Mouse (Mus musculus) neural tube, embryonic 11.5 days (tissue): ENCODE measurements around the gene Map2k4. TPM values are rescaled to one million over a fixed set of nuclear protein-coding genes. Genes with fewer than 3 reads are reported as not detected.
A peak's percentile ranks its signal among the peaks of the same experiment; 100 is the strongest.

Experiments used
- ATAC-seq: fragments of 200-750 bp; cut with Nextera tagmentation; 2 replicates; pipeline ENCODE4 v1.8.0; 2017; ENCODE audit warnings: moderate number of reproducible peaks, mild to moderate bottlenecking, moderate TSS enrichment, moderate library complexity; ENCODE audit not compliant: insufficient read depth, low FRiP score, low TSS enrichment
- DNase-seq: peaks from one replicate; pipeline ENCODE4 v3.0.0-alpha.2; 2015; ENCODE audit warnings: low spot score
- H3K27ac ChIP-seq: fragments of 300-500 bp; sonication (generic); 2 replicates; pipeline ENCODE4 v1.5.1; 2014; ENCODE audit warnings: low read depth, mild to moderate bottlenecking, low read length
- H3K27me3 ChIP-seq: fragments of 300-500 bp; sonication (generic); 2 replicates; pipeline ENCODE4 v1.6.1; 2014; ENCODE audit warnings: mild to moderate bottlenecking, low read length, mixed read lengths; ENCODE audit not compliant: control insufficient read depth, insufficient read depth
- H3K36me3 ChIP-seq: fragments of 300-500 bp; sonication (generic); 2 replicates; pipeline ENCODE4 v1.6.1; 2014; ENCODE audit warnings: mild to moderate bottlenecking, low read length, moderate library complexity, mixed read lengths; ENCODE audit not compliant: control insufficient read depth, insufficient read depth
- H3K4me1 ChIP-seq: fragments of 300-500 bp; sonication (generic); 2 replicates; pipeline ENCODE4 v1.6.1; 2014; ENCODE audit warnings: low read length, mixed read lengths; ENCODE audit not compliant: control insufficient read depth, insufficient read depth
- H3K4me2 ChIP-seq: fragments of 300-500 bp; sonication (generic); 2 replicates; pipeline ENCODE4 v1.6.1; 2014; ENCODE audit warnings: low read depth, mild to moderate bottlenecking, moderate library complexity
- H3K4me3 ChIP-seq: fragments of 300-500 bp; sonication (generic); 2 replicates; pipeline ENCODE4 v1.5.1; 2014; ENCODE audit warnings: low read depth, low read length
- H3K9ac ChIP-seq: fragments of 300-500 bp; sonication (generic); 2 replicates; pipeline ENCODE4 v1.6.1; 2014; ENCODE audit warnings: mild to moderate bottlenecking, low read length
- H3K9me3 ChIP-seq: fragments of 300-500 bp; sonication (generic); 2 replicates; pipeline ENCODE4 v1.6.1; 2016; ENCODE audit warnings: low read length; ENCODE audit not compliant: control insufficient read depth
- WGBS: fragments of 180-500 bp; shearing (Covaris S2); extraction: QIAGEN DNeasy Blood & Tissue Kit; methylation state at CpG from one replicate; pipeline ENCODE4 v1.1.7; 2014; 5-methylcytosine and 5-hydroxymethylcytosine counted together
- polyA plus RNA-seq: library from polyadenylated mRNA; unstranded; fragments of >200 nt; fragmentation: Nextera tagmentation; extraction: Ambion mirVana; gene quantifications from 2 replicates; pipeline ENCODE4 v1.2.1, GENCODE M21; 2014

Map2k4 gene
- polyA plus RNA-seq, 1 experiment from 2014 or later: 90.7 TPM

GRCm38 (mm10) chr11:65806909-65807504 lies 18.9 kb upstream of the Map2k4 start, which contains the start of gene Zkscan6:
Gene Zkscan6, plus strand, starts transcription at chr11:65807175.
- ATAC-seq (peak; percentile 97), DNase-seq (peak; percentile 93)
- 0 out of 2 replicates have a peak, but pooled peaks cover 4% of the 10 kb centered on the region for H3K4me1 ChIP-seq
- H3K27me3 ChIP-seq: no peaks in the 10 kb centered on the region
- H3K36me3 ChIP-seq: no peaks in the 10 kb centered on the region
- peak within 1 kb of the TSS; percentile 85 for H3K27ac ChIP-seq
- peak within 1 kb of the TSS; percentile 78 for H3K9ac ChIP-seq
- H3K9me3 ChIP-seq: no peaks in the 10 kb centered on the region
- WGBS: under 1% methylated on average over 58 of the region's 58 CpGs
- H3K4me2 ChIP-seq: peak within 1 kb of the TSS; percentile 90
- peak within 1 kb of the TSS; percentile 86 for H3K4me3 ChIP-seq

- Histone ChIP-seq H3K9ac (peak overlapping the region; percentile 56), H3K27me3 (no peaks in the 10 kb centered on the region), H3K27ac (no peak overlapping the region), H3K9me3 (no peaks in the 10 kb centered on the region), H3K4me1 (0 out of 2 replicates have a peak, but pooled peaks cover 4% of the 10 kb centered on the region), H3K4me2 (peak overlapping the region; percentile 90), H3K4me3 (peak overlapping the region; percentile 86), H3K36me3 (no peaks in the 10 kb centered on the region)
- 2% methylated on average over 20 of the region's 20 CpGs for WGBS
- no peak for DNase-seq
- no peak; the same call in 1 of the 2 replicates for ATAC-seq
Observed at GRCm38 (mm10) chr11:65806321-65806904, 18.3 kb upstream of the Map2k4 start.

GRCm38 (mm10) chr11:65801899-65802298 lies 13.8 kb upstream of the Map2k4 start:
- DNase-seq: no peak
- H3K36me3 ChIP-seq: no peaks in the 10 kb centered on the region
- 69% methylated on average over 3 of the region's 3 CpGs for WGBS
- H3K4me1 ChIP-seq: no peaks in the 10 kb centered on the region
- no peak for ATAC-seq
- H3K9ac ChIP-seq: no peak overlapping the region
- no peaks in the 10 kb centered on the region for H3K9me3 ChIP-seq
- no peaks in the 10 kb centered on the region for H3K27me3 ChIP-seq
- H3K27ac ChIP-seq: no peak overlapping the region
- H3K4me2 ChIP-seq: no peak overlapping the region
- H3K4me3 ChIP-seq: no peak overlapping the region

GRCm38 (mm10) chr11:65795896-65796295 lies 7.8 kb upstream of the Map2k4 start:
- H3K4me3 ChIP-seq: no peak overlapping the region
- no peaks in the 10 kb centered on the region for H3K36me3 ChIP-seq
- no peak for ATAC-seq
- no peaks in the 10 kb centered on the region for H3K9me3 ChIP-seq
- no peaks in the 10 kb centered on the region for H3K4me1 ChIP-seq
- DNase-seq: no peak
- no peak overlapping the region for H3K4me2 ChIP-seq
- H3K27me3 ChIP-seq: no peaks in the 10 kb centered on the region
- WGBS: 81% methylated on average over 1 of the region's 1 CpGs
- H3K9ac ChIP-seq: no peak overlapping the region
- no peak overlapping the region for H3K27ac ChIP-seq

GRCm38 (mm10) chr11:65794428-65795219 lies 6.5 kb upstream of the Map2k4 start:
- 80% methylated on average over 10 of the region's 10 CpGs for WGBS
- Histone ChIP-seq H3K27me3 (no peaks in the 10 kb centered on the region), H3K4me2 (no peak overlapping the region), H3K27ac (no peak overlapping the region), H3K36me3 (no peaks in the 10 kb centered on the region), H3K9me3 (no peaks in the 10 kb centered on the region), H3K4me1 (no peaks in the 10 kb centered on the region), H3K4me3 (no peak overlapping the region), H3K9ac (no peak overlapping the region)
- DNase-seq: no peak
- no peak for ATAC-seq

- Histone ChIP-seq H3K4me3 (peak overlapping the region; percentile 99), H3K36me3 (no peaks in the 10 kb centered on the region), H3K27me3 (no peaks in the 10 kb centered on the region), H3K9ac (peak overlapping the region; percentile 97), H3K4me2 (peak overlapping the region; percentile 52), H3K9me3 (no peaks in the 10 kb centered on the region), H3K27ac (peak overlapping the region; percentile 85), H3K4me1 (peaks cover 10% of the 10 kb centered on the region)
- ATAC-seq: peak; percentile 81
- DNase-seq: peak; percentile 31
- WGBS: under 1% methylated on average over 64 of the region's 71 CpGs
Observed at GRCm38 (mm10) chr11:65787421-65788151, 511 bp downstream of the Map2k4 start.

GRCm38 (mm10) chr11:65786160-65786559 lies 1.9 kb downstream of the Map2k4 start:
- Histone ChIP-seq H3K36me3 (no peaks in the 10 kb centered on the region), H3K27me3 (no peaks in the 10 kb centered on the region), H3K27ac (no peak overlapping the region), H3K4me2 (no peak overlapping the region), H3K9me3 (no peaks in the 10 kb centered on the region), H3K4me1 (peaks cover 10% of the 10 kb centered on the region), H3K4me3 (no peak overlapping the region), H3K9ac (no peak overlapping the region)
- DNase-seq (no peak), ATAC-seq (no peak)
- 93% methylated on average over 2 of the region's 2 CpGs for WGBS

- Histone ChIP-seq H3K27ac (no peak overlapping the region), H3K4me3 (no peak overlapping the region), H3K27me3 (no peaks in the 10 kb centered on the region), H3K4me2 (no peak overlapping the region), H3K9ac (no peak overlapping the region), H3K36me3 (no peaks in the 10 kb centered on the region), H3K4me1 (peaks cover 6% of the 10 kb centered on the region), H3K9me3 (no peaks in the 10 kb centered on the region)
- ATAC-seq (no peak), DNase-seq (no peak)
- WGBS: 97% methylated on average over 3 of the region's 3 CpGs
Observed at GRCm38 (mm10) chr11:65781596-65781995, 6.5 kb downstream of the Map2k4 start.
